Mouse (Mus musculus): ENCODE data around the gene Zbtb8os.
"Not testable (repeated sequence)": the region's sequence is repeated elsewhere in the genome, so short reads cannot be mapped to it uniquely, and the experiment has no call there.

Gene Zbtb8os

GRCm38 (mm10) chr4:129334677-129335215 is 749 bp upstream of the Zbtb8os start:
- DNase-seq: no peak

DNA sequence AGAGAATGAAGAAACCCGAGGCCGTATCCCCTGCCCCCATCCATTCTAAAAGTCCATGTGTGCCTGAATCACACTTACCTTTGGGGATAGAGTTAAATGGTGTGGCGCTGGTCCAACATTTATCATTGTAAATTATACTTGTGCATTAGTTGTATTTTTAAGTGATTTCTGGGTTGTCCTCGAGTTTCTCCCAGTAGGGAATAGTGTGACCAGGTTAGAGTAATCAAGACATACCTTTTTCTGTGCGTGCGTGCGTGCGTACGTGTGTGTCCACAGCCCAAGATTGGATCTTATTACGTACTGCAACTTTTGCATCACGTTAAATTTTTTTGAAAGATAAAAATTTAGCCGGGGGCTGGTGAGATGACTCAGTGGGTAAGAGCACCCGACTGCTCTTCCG is 796 bp downstream of the Zbtb8os start:
- DNase-seq: no peak

- no peak for DNase-seq
Observed at GRCm38 (mm10) chr4:129339743-129340142, 4.2 kb downstream of the Zbtb8os start.

- DNase-seq: no peak
Observed at GRCm38 (mm10) chr4:129341888-129342287, 6.4 kb downstream of the Zbtb8os start.

DNA sequence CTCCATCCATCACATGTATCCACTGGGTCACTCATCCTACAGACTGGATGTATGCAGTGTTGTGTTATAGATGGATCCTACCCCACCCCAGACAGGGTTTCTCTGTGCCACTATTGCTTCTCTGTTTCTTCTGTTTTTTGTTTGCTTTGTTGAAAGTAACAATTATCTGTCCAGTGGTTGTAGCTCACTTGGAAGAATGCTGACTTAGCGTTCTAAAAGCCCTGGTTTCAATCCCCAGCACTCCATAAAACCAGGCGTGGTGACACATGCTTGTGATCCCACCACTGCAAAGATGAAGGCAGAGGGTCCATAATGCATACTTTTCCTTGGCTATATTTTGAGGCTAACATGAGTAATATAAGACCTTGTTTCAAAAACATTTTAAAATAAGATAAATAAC is 7.2 kb downstream of the Zbtb8os start:
- no peak for DNase-seq

GRCm38 (mm10) chr4:129346481-129347154 is 11.1 kb downstream of the Zbtb8os start:
- no peak for DNase-seq

DNA sequence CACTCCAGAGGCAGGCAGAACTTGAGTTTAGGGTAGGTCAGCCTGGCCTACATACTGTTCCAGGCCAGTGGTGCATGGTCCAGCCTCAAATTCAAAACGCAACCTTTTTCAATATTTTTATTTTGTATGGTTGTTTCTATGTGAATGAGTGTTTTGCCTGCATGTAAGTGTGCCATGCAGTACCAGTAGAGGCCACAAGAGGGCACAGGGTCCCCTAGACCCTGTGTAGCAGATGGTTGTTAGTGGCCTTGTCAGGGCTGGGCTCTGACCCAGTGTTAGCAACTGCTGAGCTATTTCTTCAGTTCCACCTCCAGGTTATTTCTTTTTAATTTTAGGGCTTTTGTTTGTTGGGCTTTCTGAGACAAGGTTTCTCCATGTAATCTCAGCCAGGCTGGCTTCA is 15.1 kb downstream of the Zbtb8os start:
- peak; percentile 85 for DNase-seq

DNA sequence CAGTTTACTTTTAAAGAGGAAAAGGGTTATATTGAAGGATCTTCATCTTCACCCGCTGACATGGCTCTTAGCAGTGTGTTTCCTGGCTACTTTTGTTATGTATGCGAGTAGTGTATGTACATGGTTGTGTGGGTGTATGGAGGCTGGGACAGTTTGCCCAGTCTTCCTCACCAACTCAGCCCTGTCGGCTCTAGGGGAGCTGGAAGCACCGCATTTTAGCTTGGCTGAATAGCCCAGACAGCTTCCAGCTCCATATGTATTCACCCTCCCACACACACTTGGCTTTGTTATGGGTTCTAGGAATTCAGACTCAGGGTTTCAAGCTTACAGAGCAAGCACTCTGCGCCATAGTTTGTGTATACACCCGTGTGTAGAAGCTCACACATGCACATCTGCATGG is 15.6 kb downstream of the Zbtb8os start:
- DNase-seq: no peak

DNA sequence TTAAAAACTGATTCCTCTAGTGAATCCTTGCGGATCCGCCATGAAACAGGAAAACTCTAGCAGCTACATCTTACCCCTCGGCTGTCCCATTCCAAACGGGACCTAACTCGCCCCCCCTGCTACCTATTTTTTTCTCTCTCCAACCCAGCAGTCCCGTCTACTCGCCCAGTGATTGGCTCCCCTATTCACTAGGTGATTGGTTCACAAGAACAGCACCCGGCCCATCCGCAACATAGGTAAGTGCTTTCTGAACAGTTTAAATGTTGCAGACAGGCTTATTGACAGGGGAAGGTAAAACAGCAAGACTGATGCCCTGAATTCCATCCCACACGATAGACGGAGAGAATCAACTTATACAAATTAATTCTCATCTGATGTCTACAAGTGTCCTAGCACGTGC is 17.7 kb downstream of the Zbtb8os start:
- no peak for DNase-seq

DNA sequence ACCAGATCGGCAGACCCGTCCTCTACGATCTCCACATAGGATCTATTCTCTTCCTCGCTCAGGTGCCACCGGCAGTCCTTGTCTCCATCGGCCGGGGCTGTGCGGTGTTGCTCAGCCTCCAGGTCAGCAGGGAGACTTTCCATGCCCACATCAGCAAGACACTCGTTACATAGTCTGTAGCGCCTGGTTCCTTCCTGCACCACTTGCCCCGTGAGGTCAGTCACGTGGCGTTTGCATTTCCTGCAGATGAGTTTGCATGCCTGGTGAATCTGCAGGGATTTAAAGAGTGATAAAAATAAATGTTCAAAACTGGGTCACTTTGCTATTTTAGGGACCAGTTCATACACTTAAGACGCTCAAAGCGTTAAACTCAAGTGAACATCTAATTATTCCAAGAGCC is 18.7 kb downstream of the Zbtb8os start:
- no peak for DNase-seq

GRCm38 (mm10) chr4:129357613-129358163 is 22.2 kb downstream of the Zbtb8os start:
- no peak for DNase-seq

DNA sequence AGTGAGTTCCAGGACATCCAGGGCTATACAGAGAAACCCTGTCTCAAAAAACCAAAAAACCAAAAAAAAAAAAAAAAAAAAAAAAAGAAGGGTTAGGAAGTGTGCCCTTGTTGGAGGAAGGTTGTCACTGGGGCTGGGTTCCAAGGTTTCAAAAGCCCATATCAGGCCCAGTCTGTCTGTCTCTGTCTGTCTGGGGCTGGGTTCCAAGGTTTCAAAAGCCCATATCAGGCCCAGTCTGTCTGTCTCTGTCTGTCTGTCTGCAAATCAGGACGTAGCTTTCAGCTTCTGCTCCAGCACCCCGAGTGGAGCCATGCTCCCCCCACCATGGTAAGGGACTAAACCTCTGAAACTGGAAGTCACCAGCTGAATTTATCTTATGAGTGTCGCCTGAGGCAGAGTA is 26.7 kb downstream of the Zbtb8os start:
- not testable (repeated sequence) for DNase-seq

DNA sequence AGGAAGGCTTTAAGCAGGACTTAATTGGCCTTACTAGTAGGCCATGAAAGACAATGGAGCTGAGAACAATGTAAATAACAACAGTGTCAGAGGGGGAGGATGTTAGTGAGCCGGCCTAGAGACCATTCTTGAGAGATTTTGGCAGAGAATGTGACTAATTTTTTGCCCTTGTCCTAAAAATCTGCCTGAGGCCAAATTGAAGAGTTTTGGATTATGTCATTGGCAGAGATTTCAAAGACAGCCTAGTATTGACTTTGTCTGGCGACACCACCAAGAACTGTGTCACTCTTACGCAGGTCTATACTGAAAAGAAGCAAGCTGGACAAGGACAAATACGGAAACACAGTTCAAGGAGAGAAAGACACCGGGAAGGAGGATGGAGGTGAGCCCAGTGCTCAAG is 27.3 kb downstream of the Zbtb8os start:
- peak; percentile 21 for DNase-seq

DNA sequence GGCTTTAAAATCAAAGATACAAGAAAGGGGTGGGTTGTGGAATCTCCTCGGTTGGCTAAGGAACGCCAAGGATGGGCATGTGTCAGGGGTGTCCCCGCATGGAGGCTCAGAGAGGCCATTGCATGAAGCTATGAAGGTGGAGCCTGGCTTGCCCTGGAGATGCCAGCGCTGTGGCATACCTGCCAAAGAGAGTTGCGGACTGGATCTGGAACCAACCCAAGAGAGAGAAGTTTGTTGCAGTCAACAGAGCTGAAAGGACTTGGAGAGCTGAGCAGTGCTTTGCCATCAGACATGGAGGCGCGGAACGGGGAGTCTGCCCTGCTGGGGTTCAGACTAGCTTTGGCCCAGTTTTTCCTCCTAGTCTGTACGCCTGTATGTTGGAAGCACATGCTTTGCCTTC is 28.0 kb downstream of the Zbtb8os start:
- no peak for DNase-seq

DNA sequence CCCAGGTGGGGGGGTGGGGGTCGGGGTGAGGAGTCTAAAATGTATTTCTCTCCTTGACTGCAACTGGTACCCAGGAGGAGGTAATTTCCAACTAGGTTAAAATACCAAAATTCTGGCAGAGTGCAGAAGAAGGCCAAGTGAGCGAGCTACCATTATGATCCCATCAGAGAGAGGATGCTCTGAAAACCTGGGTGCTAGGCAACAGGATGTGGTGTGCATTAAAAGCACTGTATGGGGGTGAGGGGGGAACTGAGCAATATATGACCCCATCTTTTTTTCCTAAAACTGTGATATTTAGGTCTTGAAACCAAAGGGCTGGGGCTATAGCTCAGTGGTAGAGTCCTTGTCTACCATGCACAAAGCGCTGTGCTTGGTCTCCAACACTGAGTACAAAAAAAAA is 28.9 kb downstream of the Zbtb8os start:
- DNase-seq: no peak

DNA sequence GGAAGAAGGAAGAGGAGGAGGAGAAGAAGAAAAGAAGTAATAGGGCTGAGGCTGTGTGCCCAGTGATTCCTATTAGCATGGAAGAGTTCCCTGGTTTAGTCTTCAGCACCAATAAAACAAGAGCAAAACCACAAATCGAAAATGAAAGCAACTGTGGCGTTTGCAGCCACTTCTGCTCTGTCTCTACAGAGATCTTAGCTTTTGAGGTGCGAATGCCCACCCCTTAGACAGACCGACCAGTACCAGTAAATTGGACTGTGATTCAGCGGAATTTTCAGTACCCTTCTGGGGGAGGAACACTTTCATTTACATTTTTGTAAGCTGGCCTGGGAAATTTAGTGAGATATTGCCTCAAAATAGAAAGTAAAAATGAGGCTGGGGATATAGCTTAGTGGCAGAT is 29.7 kb downstream of the Zbtb8os start:
- no peak for DNase-seq

- no peak for DNase-seq
Observed at GRCm38 (mm10) chr4:129371391-129371790, 35.9 kb downstream of the Zbtb8os start.

DNA sequence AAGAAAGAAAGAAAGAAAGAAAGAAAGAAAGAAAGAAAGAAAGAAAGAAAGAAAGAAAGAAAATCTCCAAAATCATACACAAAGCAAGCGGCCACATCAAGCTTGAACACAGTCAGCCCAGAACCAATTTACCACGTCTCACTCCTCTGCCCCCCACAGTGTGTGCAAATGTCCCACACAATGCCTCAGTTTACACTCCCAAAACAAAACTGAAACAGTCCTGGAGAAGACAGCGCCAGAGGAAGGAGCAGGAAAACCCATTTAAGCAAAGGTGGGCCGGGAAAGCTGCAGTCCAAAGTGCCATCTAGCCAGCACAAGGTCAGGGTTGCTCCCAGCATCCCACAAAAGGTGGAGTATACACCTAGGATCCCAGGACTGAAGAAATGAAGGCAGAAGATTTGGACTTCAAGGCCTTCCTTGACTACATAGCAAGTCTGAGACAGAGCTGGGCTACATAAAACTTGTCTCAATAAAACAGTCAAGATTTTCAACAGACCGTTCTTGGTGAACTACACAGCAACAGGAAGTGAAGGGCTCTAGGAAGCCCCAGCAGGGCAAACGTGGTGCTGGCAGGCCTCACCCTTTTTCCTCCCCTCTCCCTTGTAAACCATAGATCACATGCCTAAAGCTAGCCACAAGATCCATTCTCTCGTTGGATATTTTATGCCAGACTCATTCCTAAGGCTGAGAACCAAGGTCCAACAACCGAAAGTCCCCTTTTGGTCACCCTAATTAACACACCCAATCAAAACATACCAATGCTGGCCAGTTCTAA is 37.9 kb downstream of the Zbtb8os start:
- no peak for DNase-seq

GRCm38 (mm10) chr4:129374219-129374755 is 38.8 kb downstream of the Zbtb8os start:
- DNase-seq: no peak

GRCm38 (mm10) chr4:129375000-129375399 is 39.5 kb downstream of the Zbtb8os start:
- peak; percentile 40 for DNase-seq

DNA sequence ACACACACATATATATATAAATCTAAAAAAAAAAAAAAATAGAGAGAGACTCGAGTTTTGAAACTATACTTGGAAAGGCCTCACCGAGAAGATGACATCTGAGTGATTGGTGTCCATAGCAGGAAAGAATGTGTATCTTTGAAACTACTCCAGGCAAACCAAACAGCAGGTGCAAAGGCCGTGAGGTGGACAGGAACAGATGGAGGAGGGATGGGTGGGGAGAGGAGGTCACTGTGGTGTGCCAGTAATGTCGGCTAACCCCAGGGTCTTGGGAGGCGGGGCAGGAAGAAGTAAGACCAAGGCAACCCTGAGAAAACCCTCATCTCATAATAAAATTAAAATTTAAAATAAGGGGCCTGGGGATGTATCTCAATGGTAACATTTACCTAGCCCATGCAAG is 40.3 kb downstream of the Zbtb8os start:
- DNase-seq: no peak

DNA sequence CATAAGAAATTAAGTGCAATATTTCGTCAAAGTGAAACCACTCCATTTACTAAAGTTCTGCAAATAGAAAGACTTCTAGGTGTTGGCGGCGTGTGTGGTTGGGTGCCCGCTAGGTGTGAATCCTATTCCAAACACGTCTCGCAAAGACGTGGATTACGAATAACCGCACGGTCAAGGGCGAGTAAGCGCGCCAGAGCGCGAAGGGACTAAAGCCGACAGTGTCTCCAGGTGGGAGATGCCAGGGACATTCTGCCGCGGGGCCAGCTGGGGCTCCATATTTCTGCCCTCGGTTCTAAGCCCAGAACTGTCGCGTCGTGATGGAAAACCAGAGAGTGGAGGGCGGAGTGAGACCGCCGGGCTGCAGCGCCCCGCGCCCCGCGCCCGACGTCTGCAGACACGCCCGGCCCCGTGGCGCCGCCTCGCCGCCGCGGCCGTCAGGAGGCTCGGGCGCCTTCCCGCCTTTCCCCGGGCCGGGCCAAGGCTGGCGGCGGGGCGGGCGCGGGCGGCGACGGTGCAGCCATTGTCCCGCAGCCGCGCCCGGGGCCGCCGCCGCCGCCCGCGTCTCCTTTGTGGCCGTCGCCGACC is 41.6 kb downstream of the Zbtb8os start:
- peak; percentile 67 for DNase-seq
